Mouse (Mus musculus): ENCODE results near the gene Ift57.

DNA sequence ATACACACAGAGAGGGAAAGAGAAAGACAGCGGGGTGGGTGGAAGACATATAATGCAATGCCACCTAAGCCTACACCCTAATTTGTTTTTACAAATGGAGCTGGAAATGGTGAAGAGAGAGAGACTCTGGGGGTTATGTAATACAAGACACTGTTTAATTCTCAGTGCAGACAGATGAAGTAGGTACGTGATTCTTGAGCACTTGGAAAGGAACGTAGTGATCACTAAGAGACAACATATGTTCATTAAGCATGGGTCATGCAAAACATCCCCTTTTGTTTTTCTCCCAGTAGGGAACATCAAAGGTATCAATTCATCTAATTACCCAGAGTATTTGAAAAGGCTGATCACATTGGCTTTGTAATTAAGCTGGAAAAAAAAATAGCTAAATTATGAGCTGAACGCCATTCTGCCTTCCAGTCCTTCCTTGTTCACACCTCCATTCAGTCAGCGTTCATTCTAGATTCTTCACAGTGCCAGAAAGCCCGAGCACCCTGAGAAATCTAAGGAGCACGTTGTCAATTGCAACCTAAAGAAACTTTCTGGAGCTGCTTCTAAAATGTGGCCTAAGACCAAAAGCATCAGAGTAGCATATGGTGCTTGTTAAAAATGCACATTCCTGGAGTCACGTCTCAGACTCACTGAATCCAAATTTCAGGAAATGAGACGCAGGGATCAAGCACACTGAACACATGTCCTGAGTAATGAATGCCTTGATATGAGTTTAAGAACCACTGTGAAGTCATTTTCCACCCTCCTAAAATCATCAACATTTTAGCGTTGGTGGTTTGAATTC, 114.0 kb downstream of the Ift57 start:
- TF ChIP-seq EP300 (IDR thresholded peaks at IDR 0.05; ENCODE audit: insufficient read depth, low read depth, low read length): no peak
- TF ChIP-seq POLR2A (IDR thresholded peaks at IDR 0.05; ENCODE audit: insufficient read depth, low read depth, low read length): no peak
- TF ChIP-seq CTCF (IDR thresholded peaks at IDR 0.05): no peak

All from heart, adult 2 months (tissue).